Mouse (Mus musculus) kidney, embryonic 14.5 days (tissue): Measurements from ENCODE around the gene Kif23. TPM values are rescaled to one million over a fixed set of nuclear protein-coding genes. Genes with fewer than 3 reads are reported as not detected.

Source experiments
- ATAC-seq: fragments of 200-750 bp; cut with Nextera tagmentation; 2 replicates; pipeline ENCODE4 v1.8.0; 2017; ENCODE audit warnings: moderate number of reproducible peaks, mild to moderate bottlenecking, moderate TSS enrichment, moderate library complexity; ENCODE audit not compliant: low FRiP score, low TSS enrichment
- H3K27ac ChIP-seq: fragments of 300-500 bp; sonication (generic); 2 replicates; pipeline ENCODE4 v1.5.1; 2014; ENCODE audit warnings: low read depth, mild to moderate bottlenecking, low read length, moderate library complexity, mixed read lengths
- H3K27me3 ChIP-seq: fragments of 300-500 bp; sonication (generic); 2 replicates; pipeline ENCODE4 v1.6.1; 2014; ENCODE audit warnings: mild to moderate bottlenecking, low read length; ENCODE audit not compliant: control insufficient read depth, insufficient read depth
- H3K36me3 ChIP-seq: fragments of 300-500 bp; sonication (generic); 2 replicates; pipeline ENCODE4 v1.6.1; 2014; ENCODE audit warnings: low read length, mixed read lengths; ENCODE audit not compliant: control insufficient read depth, insufficient read depth
- H3K4me1 ChIP-seq: fragments of 300-500 bp; sonication (generic); 2 replicates; pipeline ENCODE4 v1.6.1; 2014; ENCODE audit warnings: low read length, mixed read lengths; ENCODE audit not compliant: control insufficient read depth, insufficient read depth
- H3K4me2 ChIP-seq: fragments of 300-500 bp; sonication (generic); replicated peaks from 2 replicates; pipeline ENCODE4 v1.6.1; 2014; ENCODE audit warnings: low read depth, mild to moderate bottlenecking, low read length
- H3K4me3 ChIP-seq: fragments of 300-500 bp; sonication (generic); 2 replicates; pipeline ENCODE4 v1.5.1; 2014; ENCODE audit warnings: mild to moderate bottlenecking, low read length
- H3K9ac ChIP-seq: fragments of 300-500 bp; sonication (generic); 2 replicates; pipeline ENCODE4 v1.6.1; 2014; ENCODE audit warnings: low read depth, mild to moderate bottlenecking, low read length, moderate library complexity
- H3K9me3 ChIP-seq: fragments of 300-500 bp; sonication (generic); 2 replicates; pipeline ENCODE4 v1.6.1; 2016; ENCODE audit warnings: low read length; ENCODE audit not compliant: control insufficient read depth
- WGBS: fragments of 180-500 bp; shearing (Covaris S2); extraction: QIAGEN DNeasy Blood & Tissue Kit; methylation state at CpG from one replicate; pipeline ENCODE4 v1.1.7; 2014; 5-methylcytosine and 5-hydroxymethylcytosine counted together
- polyA plus RNA-seq: library from polyadenylated mRNA; unstranded; fragments of >200 nt; fragmentation: Nextera tagmentation; extraction: Ambion mirVana; gene quantifications from 2 replicates; pipeline ENCODE4 v1.2.1, GENCODE M21; 2014

Gene Kif23
- polyA plus RNA-seq, 1 experiment from 2014 or later = 128 TPM

DNA sequence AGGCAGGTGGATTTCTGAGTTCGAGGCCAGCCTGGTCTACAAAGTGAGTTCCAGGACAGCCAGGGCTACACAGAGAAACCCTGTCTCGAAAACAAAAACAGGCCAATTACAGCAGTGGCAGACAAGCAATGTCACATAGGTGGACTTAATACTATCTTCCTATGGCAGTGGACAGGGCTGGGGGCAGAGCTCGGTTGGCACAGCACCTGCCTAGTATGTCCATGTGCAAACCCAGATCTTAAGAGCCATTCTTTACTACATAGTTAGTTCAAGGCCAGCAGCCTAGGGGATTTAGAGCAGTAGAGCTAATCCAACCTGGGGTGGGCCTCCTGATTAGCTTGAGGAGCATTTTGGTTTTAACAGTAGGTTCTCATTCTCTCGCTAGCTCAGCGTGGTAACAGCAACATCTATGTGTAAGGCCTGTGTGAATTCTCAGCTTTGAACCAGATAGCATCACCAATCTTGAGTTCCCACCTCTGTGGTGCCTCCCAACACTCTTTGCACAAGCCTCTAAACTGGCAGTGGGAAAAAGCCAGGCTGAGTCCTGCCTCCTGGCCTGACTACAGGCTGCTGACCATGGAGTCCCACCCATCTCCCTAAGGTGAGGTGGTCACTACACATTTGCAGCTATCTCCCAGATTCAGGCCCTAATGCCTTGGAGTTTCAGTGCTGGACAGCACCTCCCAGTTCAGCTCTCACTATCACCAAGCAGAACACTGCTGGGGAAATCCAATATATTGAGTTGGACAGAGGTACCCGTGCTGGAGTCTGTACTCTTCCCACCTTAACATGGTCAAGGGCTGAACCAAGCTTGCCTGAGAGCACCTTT is 35.1 kb downstream of the Kif23 start:
- Histone ChIP-seq H3K27ac (no peak overlapping the region), H3K4me1 (peaks cover 4% of the 10 kb centered on the region; the same call in 1 of the 2 replicates), H3K4me3 (no peak overlapping the region), H3K9ac (no peak overlapping the region), H3K36me3 (peaks cover 26% of the 10 kb centered on the region), H3K4me2 (no peak overlapping the region), H3K9me3 (no peaks in the 10 kb centered on the region), H3K27me3 (no peaks in the 10 kb centered on the region)
- no peak for ATAC-seq
- WGBS = 65% methylated on average over 6 of the region's 6 CpGs

DNA sequence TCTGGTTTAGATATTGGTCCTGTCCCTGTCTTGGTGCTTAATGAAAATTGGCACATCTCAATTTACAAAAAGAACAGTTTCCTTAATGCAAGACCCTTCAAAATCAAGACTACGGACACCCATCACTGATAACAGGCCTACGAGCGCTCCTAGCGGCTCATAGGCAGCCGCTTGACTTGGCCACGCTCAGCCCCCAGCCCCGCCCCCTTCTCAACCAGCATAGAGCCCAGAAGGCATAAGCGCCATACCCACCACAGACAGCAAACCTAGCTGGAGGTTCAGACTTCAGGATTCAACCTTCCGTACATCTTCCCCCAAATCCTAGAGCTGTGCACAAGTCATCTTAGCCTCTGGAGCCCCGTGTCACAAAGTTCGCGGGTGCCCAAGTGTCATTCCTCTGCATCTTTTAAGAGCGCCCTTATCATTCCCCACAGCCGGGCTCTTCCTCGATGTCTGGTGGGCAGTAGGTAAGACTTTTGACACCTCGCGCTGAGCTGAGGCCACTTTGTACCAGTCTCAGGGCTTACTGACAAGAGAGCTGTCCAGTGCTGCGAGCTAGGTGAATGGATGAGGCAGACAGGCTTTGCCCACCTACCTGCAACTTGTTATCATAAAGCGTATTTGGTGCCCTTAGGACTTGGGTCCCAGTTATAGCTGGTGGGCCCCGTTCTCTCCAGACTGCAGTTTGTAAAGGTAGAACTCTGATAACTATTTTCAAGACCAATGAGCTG is 35.9 kb downstream of the Kif23 start:
- no peaks in the 10 kb centered on the region for H3K27me3 ChIP-seq
- H3K4me1 ChIP-seq = peaks cover 4% of the 10 kb centered on the region; the same call in 1 of the 2 replicates
- 46% methylated on average over 20 of the region's 20 CpGs for WGBS
- no peak overlapping the region for H3K4me3 ChIP-seq
- no peak overlapping the region for H3K9ac ChIP-seq
- H3K27ac ChIP-seq = no peak overlapping the region
- no peak overlapping the region for H3K4me2 ChIP-seq
- no peak for ATAC-seq
- H3K9me3 ChIP-seq = no peaks in the 10 kb centered on the region
- H3K36me3 ChIP-seq = peaks cover 24% of the 10 kb centered on the region

DNA sequence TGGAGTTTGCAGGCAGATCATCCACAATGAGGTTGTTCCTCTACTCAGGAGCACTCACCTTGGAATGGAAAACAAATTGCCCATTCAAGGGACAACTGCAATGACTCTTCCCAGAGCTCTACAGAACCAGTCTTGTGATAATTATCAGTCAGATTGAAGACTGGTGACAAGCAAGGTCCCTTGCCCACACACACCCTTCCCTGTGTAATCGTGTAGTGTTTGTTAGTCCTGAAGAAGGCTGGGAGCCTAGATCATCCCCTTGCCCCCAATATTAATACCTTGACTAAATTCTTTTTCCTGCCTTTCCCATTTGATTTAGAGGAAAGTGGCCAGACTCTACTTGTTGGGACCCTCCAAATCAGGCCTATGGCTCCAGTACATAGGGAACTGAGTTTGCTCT is 36.9 kb downstream of the Kif23 start:
- 0 out of 2 replicates have a peak, but pooled peaks cover 2% of the 10 kb centered on the region for H3K4me1 ChIP-seq
- H3K4me3 ChIP-seq = no peak overlapping the region
- H3K27ac ChIP-seq = no peak overlapping the region
- no peak overlapping the region for H3K9ac ChIP-seq
- H3K9me3 ChIP-seq = no peaks in the 10 kb centered on the region
- no peaks in the 10 kb centered on the region for H3K27me3 ChIP-seq
- no peak overlapping the region for H3K4me2 ChIP-seq
- no peak for ATAC-seq
- H3K36me3 ChIP-seq = peaks cover 24% of the 10 kb centered on the region
- 93% methylated on average over 1 of the region's 1 CpGs for WGBS

DNA sequence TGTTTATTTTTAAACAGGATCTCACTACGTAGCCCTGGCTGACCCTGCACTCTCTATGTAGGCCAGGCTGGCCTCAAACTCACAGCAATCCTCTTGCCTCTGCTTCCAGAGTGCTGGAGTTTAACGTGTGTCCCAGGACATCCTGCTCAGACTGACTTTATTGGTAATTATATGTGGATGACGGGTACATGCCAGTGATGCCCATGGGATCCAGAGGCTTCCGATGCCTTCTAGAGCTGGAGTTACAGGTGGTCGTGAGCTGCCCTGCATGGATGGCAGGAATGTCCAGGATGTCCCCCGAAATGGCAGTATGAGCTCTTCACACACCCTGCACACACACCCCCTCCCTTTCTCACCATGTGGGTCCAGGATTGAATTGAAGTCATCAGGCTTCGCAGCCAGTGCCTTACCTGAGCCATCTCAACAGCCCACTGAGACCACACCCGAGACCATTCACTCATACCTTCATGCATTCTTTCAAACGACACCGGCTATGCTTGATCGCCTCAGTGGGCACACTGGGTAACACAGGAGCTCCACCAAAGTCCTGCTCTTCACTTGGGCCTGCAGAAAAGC is 37.7 kb downstream of the Kif23 start:
- 85% methylated on average over 11 of the region's 11 CpGs for WGBS
- H3K36me3 ChIP-seq = peaks cover 24% of the 10 kb centered on the region
- no peak overlapping the region for H3K4me2 ChIP-seq

DNA sequence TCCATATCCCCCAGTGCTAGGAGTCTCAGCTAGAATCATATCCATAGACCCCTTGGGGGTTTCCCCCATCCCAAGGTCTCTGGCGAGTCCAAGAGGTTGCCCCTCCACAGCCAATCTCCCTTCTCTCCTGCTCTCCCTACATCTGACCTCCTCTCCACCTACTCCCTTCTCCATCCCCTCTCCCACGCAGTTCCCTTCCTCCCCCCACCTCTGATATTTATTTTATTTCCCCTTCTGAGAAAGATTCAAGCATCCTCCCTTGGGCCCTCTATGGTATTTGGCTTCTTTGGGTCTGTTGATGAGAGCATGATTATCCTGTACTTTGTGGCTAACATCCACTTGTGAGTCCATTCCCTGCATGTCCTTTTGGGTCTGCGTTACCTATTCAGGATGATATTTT is 38.2 kb downstream of the Kif23 start:
- Histone ChIP-seq H3K4me2 (no peak overlapping the region), H3K4me3 (no peak overlapping the region), H3K27me3 (no peaks in the 10 kb centered on the region), H3K27ac (no peak overlapping the region), H3K9ac (no peak overlapping the region), H3K9me3 (no peaks in the 10 kb centered on the region), H3K36me3 (peaks cover 24% of the 10 kb centered on the region), H3K4me1 (peaks cover 9% of the 10 kb centered on the region; the same call in 1 of the 2 replicates)
- ATAC-seq = no peak
- WGBS = 61% methylated on average over 3 of the region's 3 CpGs

More for the DNA sequence above, 37.7 kb downstream of the Kif23 start:
- H3K9me3 ChIP-seq = no peaks in the 10 kb centered on the region
- ATAC-seq = no peak
- no peak overlapping the region for H3K27ac ChIP-seq
- H3K4me3 ChIP-seq = no peak overlapping the region
- H3K4me1 ChIP-seq = peaks cover 9% of the 10 kb centered on the region; the same call in 1 of the 2 replicates
- no peak overlapping the region for H3K9ac ChIP-seq
- H3K27me3 ChIP-seq = no peaks in the 10 kb centered on the region

DNA sequence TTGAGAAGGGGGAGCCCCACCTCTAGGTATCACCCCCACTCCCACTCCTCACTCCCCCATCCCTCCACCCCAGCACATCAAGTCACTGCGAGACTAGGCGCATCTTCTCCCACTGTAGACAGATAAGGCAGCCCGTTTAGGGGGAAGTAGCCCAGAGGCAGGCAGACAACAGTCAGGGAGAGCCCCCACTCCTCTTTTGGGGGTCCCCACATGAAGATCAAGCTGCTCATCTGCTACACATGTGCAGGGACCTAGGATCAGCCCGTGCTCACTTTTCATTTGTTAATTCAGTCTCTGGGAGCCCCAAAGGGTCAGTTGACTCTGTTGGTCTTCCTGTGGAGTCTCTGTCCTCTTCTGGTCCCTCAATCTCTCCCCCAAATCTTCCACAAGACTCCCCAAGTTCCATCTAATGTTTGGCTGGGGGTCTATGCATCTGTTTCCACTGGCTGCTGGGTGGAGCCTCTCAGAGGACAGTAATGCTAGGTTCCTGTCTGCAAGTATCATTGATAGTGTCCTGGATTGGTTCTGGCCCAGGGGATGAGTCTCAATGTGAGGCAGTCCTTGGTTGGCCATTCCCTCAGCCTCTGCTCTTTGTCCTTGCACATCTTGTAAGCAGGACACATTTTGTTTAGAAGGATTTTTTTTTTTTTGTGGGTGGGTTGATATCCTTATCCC is 38.8 kb downstream of the Kif23 start:
- 85% methylated on average over 4 of the region's 4 CpGs for WGBS
- no peak overlapping the region for H3K4me3 ChIP-seq
- H3K27me3 ChIP-seq = no peaks in the 10 kb centered on the region
- no peak for ATAC-seq
- H3K9me3 ChIP-seq = no peaks in the 10 kb centered on the region
- H3K4me2 ChIP-seq = no peak overlapping the region
- H3K9ac ChIP-seq = no peak overlapping the region
- H3K36me3 ChIP-seq = peaks cover 18% of the 10 kb centered on the region
- H3K27ac ChIP-seq = no peak overlapping the region
- H3K4me1 ChIP-seq = peaks cover 9% of the 10 kb centered on the region; the same call in 1 of the 2 replicates

DNA sequence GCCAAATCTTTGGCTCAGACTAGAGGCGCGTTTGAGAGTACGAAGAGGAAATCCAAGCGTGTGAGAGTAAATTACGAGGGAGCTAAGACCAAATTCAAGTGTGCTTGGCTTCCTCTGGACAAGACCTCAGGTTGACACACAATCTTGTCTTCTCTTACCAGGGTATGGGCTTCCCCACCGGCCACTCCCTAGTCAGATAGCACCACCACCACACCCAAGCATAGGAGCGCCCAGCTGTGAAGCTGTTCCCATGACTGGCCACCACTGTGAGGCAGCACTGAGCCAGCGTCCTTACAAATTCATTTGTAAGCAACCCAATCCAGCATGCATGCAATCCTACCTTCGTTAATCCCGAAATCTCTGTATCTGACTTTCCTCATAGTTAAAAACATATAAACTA is 39.7 kb downstream of the Kif23 start:
- H3K27me3 ChIP-seq = no peaks in the 10 kb centered on the region; the same call in 1 of the 2 replicates
- 67% methylated on average over 10 of the region's 10 CpGs for WGBS
- H3K4me1 ChIP-seq = peaks cover 9% of the 10 kb centered on the region; the same call in 1 of the 2 replicates
- H3K27ac ChIP-seq = no peak overlapping the region
- H3K4me3 ChIP-seq = no peak overlapping the region
- H3K4me2 ChIP-seq = no peak overlapping the region
- H3K36me3 ChIP-seq = peaks cover 9% of the 10 kb centered on the region
- H3K9me3 ChIP-seq = no peaks in the 10 kb centered on the region
- H3K9ac ChIP-seq = no peak overlapping the region
- no peak for ATAC-seq

DNA sequence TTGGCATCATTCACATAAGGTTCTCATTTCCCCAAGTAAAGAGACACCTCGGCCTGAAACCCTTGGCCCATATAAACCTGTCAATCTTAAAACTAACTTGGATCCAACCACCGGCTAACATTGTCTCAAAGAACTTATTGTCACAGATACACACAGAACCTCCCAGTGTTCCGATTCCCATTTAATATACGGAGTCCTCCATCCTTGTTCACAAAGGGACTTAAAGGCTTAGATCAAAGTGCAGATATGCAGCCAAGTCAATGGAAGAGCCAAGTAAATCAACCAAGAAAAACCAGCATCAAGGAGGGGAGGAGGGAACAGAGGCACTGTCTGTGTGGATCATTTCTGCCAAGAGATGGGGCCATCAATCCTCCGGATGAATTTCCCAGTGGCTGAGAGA is 41.0 kb downstream of the Kif23 start:
- 52% methylated on average over 5 of the region's 5 CpGs for WGBS
- H3K36me3 ChIP-seq = 0 out of 2 replicates have a peak, but pooled peaks cover 3% of the 10 kb centered on the region
- no peak overlapping the region for H3K9ac ChIP-seq
- H3K27me3 ChIP-seq = peaks cover 3% of the 10 kb centered on the region; the same call in 1 of the 2 replicates
- peaks cover 9% of the 10 kb centered on the region; the same call in 1 of the 2 replicates for H3K4me1 ChIP-seq
- no peaks in the 10 kb centered on the region for H3K9me3 ChIP-seq
- no peak for ATAC-seq
- no peak overlapping the region for H3K4me3 ChIP-seq
- H3K4me2 ChIP-seq = no peak overlapping the region
- no peak overlapping the region for H3K27ac ChIP-seq
